Mouse (Mus musculus) liver, embryonic 16.5 days (tissue): ENCODE measurements around the gene Eif4ebp2. TPM values are rescaled to one million over a fixed set of nuclear protein-coding genes. Genes with fewer than 3 reads are reported as not detected.

Experiments
- ATAC-seq: fragments of 200-750 bp; cut with Nextera tagmentation; 2 replicates; pipeline ENCODE4 v1.8.0; 2017; ENCODE audit warnings: low read depth, mild to moderate bottlenecking, moderate number of reproducible peaks, moderate library complexity
- H3K27ac ChIP-seq: fragments of 300-500 bp; sonication (generic); 2 replicates; pipeline ENCODE4 v1.5.1; 2014; ENCODE audit warnings: mild to moderate bottlenecking, low read length
- H3K27me3 ChIP-seq: fragments of 300-500 bp; sonication (generic); 2 replicates; pipeline ENCODE4 v1.6.1; 2014; ENCODE audit warnings: low read depth, low read length, mixed read lengths; ENCODE audit not compliant: control insufficient read depth, insufficient read depth
- H3K36me3 ChIP-seq: fragments of 300-500 bp; sonication (generic); 2 replicates; pipeline ENCODE4 v1.6.1; 2014; ENCODE audit warnings: mild to moderate bottlenecking; ENCODE audit not compliant: control insufficient read depth, insufficient read depth
- H3K4me1 ChIP-seq: fragments of 300-500 bp; sonication (generic); 2 replicates; pipeline ENCODE4 v1.6.1; 2014; ENCODE audit warnings: low read depth, low read length, mixed read lengths; ENCODE audit not compliant: control insufficient read depth
- H3K4me2 ChIP-seq: fragments of 300-500 bp; sonication (generic); 2 replicates; pipeline ENCODE4 v1.6.1; 2014; ENCODE audit warnings: low read depth, low read length, mixed read lengths
- H3K4me3 ChIP-seq: fragments of 300-500 bp; sonication (generic); 2 replicates; pipeline ENCODE4 v1.5.1; 2014; ENCODE audit warnings: low read depth, mild to moderate bottlenecking, low read length
- H3K9ac ChIP-seq: fragments of 300-500 bp; sonication (generic); 2 replicates; pipeline ENCODE4 v1.6.1; 2014; ENCODE audit warnings: low read depth, low read length
- H3K9me3 ChIP-seq: fragments of 300-500 bp; sonication (generic); replicated peaks from 2 replicates; pipeline ENCODE4 v1.6.1; 2016; ENCODE audit warnings: low read length; ENCODE audit not compliant: control insufficient read depth
- WGBS: fragments of 180-500 bp; shearing (Covaris S2); extraction: QIAGEN DNeasy Blood & Tissue Kit; methylation state at CpG from one replicate; pipeline ENCODE4 v1.1.7; 2014; ENCODE audit not compliant: insufficient replicate concordance; 5-methylcytosine and 5-hydroxymethylcytosine counted together
- polyA plus RNA-seq: library from polyadenylated mRNA; unstranded; fragments of >200 nt; fragmentation: Nextera tagmentation; extraction: Ambion mirVana; gene quantifications from 2 replicates; pipeline ENCODE4 v1.2.1, GENCODE M21; 2015

Gene Eif4ebp2
- polyA plus RNA-seq, 1 experiment from 2014 or later = 39.4 TPM

DNA sequence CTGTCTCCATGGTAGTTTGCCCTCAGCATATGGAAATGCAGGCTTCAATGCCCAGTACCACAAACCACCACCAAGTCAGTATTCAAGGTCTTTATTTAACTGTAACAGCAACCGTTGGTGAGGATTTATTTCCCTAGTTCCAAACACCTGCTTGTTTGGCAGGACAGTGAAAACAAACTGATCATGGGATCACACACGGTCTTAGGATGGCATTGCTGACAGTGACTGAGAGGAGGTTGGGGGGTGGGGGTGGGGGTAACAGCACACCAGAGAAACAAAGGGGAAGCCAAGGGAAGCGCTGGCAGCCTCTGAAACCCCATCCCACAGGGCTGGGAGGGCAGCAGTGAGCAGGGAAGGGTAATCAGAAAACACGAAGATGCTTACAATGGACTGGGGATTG lies 24.0 kb downstream of the Eif4ebp2 start:
- Histone ChIP-seq H3K27ac (peak overlapping the region; percentile 21; the same call in 1 of the 2 replicates), H3K9me3 (no peaks in the 10 kb centered on the region), H3K4me3 (no peak overlapping the region), H3K36me3 (peaks cover 22% of the 10 kb centered on the region), H3K4me1 (peaks cover 4% of the 10 kb centered on the region), H3K9ac (no peak overlapping the region), H3K4me2 (no peak overlapping the region), H3K27me3 (no peaks in the 10 kb centered on the region)
- no peak for ATAC-seq
- 61% methylated on average over 4 of the region's 4 CpGs for WGBS

DNA sequence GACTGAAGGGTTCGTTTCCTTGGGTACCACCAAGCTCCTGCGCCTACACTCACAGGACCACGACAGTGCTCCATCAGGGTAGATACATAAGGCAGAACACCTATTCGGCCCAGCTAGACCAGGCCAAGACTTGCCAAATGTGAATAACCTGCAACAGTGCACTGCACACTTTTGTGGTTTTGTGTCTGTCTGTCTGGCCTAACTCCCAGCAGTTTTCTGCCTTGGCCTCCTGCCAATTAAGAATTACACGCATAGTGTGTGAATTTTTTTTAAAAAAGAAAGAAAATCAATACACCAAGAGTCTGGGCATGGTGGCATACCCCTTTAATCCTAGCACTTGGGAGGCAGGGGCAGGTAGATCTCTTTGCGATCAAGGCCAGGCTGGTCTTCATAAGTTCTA lies 24.5 kb downstream of the Eif4ebp2 start:
- no peaks in the 10 kb centered on the region for H3K27me3 ChIP-seq
- no peak overlapping the region for H3K9ac ChIP-seq
- no peaks in the 10 kb centered on the region for H3K9me3 ChIP-seq
- no peak overlapping the region for H3K4me3 ChIP-seq
- H3K36me3 ChIP-seq = peaks cover 17% of the 10 kb centered on the region
- H3K4me2 ChIP-seq = no peak overlapping the region
- WGBS = 76% methylated on average over 6 of the region's 6 CpGs
- peak overlapping the region; percentile 21; the same call in 1 of the 2 replicates for H3K27ac ChIP-seq
- peaks cover 4% of the 10 kb centered on the region for H3K4me1 ChIP-seq
- ATAC-seq = no peak

DNA sequence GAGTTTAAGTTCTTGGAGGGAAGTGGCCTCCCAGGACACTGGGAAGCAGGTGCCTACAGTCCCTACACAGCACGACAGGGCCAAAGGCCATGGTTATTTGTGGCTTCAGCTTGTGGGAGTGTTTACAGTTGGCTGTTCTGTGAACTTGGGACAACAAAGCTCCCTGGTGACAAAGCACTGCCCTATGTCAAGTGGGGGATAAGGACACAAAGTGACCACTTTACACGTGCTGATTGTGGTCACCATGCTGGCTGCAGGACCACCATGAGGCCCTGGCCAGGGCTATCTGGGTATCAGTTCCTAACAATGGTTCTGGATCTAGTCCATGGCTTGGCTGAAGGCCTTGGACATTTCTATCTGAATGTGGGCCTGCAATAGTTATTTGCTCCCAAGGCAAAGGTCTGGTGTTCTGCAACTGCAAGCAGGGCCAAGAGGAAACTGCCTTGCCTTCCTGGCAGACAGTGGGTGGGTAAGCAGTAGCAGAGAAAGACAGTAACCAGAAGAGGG lies 26.2 kb downstream of the Eif4ebp2 start:
- peak overlapping the region; percentile 84 for H3K27ac ChIP-seq
- peak; percentile 78 for ATAC-seq
- 38% methylated on average over 2 of the region's 2 CpGs for WGBS
- H3K4me2 ChIP-seq = no peak overlapping the region
- no peaks in the 10 kb centered on the region for H3K9me3 ChIP-seq
- no peaks in the 10 kb centered on the region for H3K27me3 ChIP-seq
- H3K9ac ChIP-seq = no peak overlapping the region
- no peak overlapping the region for H3K4me3 ChIP-seq
- peaks cover 11% of the 10 kb centered on the region for H3K36me3 ChIP-seq
- peaks cover 4% of the 10 kb centered on the region for H3K4me1 ChIP-seq

DNA sequence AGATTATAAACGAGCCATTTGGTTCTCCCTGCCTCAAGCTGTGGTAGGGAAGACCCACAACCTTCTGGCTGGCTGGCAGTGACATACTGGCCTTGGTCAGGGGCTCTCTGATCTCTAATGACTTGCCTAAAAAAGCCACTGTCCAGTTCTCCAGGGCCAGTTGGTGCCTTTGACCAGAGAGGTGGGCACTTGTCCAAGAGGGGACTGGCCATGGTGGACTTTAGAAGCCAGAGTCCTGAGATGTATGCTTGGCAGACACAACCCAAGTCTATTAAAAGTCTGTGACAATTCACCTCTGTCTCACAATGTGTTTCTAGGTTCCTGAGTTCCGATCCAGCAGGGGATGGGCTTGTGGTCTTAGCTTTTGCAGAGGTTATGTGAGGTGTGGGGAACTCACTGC lies 27.4 kb downstream of the Eif4ebp2 start:
- no peak for ATAC-seq
- H3K9me3 ChIP-seq = no peaks in the 10 kb centered on the region
- H3K4me2 ChIP-seq = no peak overlapping the region
- no peaks in the 10 kb centered on the region for H3K36me3 ChIP-seq
- H3K4me3 ChIP-seq = no peak overlapping the region
- peak overlapping the region; percentile 84 for H3K27ac ChIP-seq
- peaks cover 9% of the 10 kb centered on the region for H3K27me3 ChIP-seq
- peaks cover 4% of the 10 kb centered on the region for H3K4me1 ChIP-seq
- 46% methylated on average over 2 of the region's 2 CpGs for WGBS
- no peak overlapping the region; the same call in 1 of the 2 replicates for H3K9ac ChIP-seq

DNA sequence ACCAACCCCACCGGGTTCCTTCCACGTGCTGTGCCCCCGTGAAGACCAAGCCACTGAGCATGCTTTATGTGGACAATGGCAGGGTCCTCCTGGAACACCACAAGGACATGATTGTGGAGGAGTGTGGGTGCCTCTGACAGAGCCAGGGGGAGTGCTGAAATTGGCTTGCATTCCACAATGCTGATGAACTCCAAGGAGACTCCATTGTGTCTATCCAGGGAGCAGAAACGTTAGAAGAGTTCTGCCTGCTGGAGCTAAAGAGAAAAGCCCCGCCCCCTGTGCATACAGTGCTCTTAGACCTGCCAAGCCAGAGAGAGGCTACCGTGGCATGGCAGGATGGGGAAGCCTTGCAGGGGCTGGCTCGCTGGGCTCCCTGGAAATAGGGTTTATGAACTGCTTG lies 28.0 kb downstream of the Eif4ebp2 start:
- H3K27ac ChIP-seq = 0 out of 2 replicates have a peak overlapping the region, but pooled peaks have one; percentile 22
- ATAC-seq = no peak

DNA sequence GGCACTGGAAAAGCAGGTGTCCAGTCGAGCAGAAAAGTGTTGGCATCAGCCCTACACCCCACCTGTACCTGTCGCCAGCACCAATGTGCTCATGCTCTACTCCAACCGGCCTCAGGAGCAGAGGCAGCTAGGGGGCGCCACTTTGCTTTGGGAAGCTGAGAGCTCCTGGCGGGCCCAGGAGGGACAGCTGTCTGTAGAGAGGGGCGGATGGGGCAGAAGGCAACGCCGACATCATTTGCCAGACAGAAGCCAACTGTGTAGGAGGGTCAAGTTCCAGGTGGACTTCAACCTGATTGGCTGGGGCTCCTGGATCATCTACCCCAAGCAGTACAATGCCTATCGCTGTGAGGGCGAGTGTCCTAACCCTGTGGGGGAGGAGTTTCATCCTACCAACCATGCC lies 29.2 kb downstream of the Eif4ebp2 start:
- H3K4me1 ChIP-seq = peaks cover 9% of the 10 kb centered on the region
- H3K9ac ChIP-seq = no peak overlapping the region
- no peak overlapping the region for H3K4me3 ChIP-seq
- ATAC-seq = peak; percentile 19
- H3K27ac ChIP-seq = no peak overlapping the region
- H3K36me3 ChIP-seq = no peaks in the 10 kb centered on the region
- peaks cover 26% of the 10 kb centered on the region for H3K27me3 ChIP-seq
- WGBS = 52% methylated on average over 10 of the region's 10 CpGs
- H3K4me2 ChIP-seq = no peak overlapping the region
- no peaks in the 10 kb centered on the region for H3K9me3 ChIP-seq

More for the DNA sequence above, 28.0 kb downstream of the Eif4ebp2 start:
- H3K36me3 ChIP-seq = no peaks in the 10 kb centered on the region
- H3K9me3 ChIP-seq = no peaks in the 10 kb centered on the region
- H3K4me2 ChIP-seq = no peak overlapping the region
- no peak overlapping the region; the same call in 1 of the 2 replicates for H3K9ac ChIP-seq
- peaks cover 4% of the 10 kb centered on the region for H3K4me1 ChIP-seq
- H3K4me3 ChIP-seq = no peak overlapping the region
- 16% methylated on average over 7 of the region's 7 CpGs for WGBS
- peaks cover 14% of the 10 kb centered on the region for H3K27me3 ChIP-seq

DNA sequence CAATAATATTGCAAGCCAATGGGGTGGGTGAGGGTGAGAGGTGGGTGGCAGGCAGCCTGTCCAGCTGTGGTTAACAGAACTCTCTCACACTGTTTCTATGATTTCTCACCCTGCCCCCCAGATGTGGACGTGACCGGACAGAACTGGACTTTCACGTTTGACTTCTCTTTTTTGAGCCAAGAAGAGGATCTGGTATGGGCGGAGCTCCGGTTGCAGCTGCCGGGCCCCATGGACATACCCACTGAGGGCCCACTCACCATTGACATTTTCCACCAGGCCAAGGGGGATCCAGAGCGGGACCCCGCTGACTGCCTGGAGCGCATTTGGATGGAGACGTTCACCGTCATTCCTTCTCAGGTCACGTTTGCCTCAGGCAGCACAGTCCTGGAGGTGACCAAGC lies 29.6 kb downstream of the Eif4ebp2 start:
- Histone ChIP-seq H3K27me3 (peaks cover 31% of the 10 kb centered on the region), H3K4me3 (no peak overlapping the region), H3K4me1 (peaks cover 9% of the 10 kb centered on the region), H3K27ac (no peak overlapping the region), H3K9me3 (no peaks in the 10 kb centered on the region), H3K9ac (no peak overlapping the region), H3K4me2 (no peak overlapping the region), H3K36me3 (no peaks in the 10 kb centered on the region)
- ATAC-seq = no peak
- 52% methylated on average over 12 of the region's 12 CpGs for WGBS

DNA sequence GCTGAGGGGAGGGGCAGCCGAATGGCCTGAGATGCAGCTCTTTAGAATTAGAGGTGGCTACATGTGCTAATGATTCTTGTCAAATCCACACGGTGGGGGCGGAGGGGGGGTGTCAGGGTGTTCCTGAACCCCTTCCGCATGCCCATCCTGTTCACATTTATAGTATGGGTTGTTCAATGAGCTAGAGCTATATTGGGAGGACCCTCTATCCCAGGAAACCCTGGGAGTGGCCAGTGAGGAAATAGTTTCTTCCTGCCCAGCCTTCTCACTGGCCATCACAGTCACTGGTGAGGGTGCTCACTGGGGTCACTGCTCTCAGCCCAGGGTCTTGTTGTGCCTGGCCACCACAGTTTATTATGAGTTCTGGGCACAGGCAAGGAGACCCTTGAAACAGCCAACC lies 32.5 kb downstream of the Eif4ebp2 start:
- no peaks in the 10 kb centered on the region for H3K9me3 ChIP-seq
- no peaks in the 10 kb centered on the region for H3K36me3 ChIP-seq
- WGBS = 43% methylated on average over 4 of the region's 4 CpGs
- H3K4me3 ChIP-seq = no peak overlapping the region
- peaks cover 42% of the 10 kb centered on the region for H3K27me3 ChIP-seq
- no peak overlapping the region for H3K27ac ChIP-seq
- no peak overlapping the region for H3K9ac ChIP-seq
- H3K4me1 ChIP-seq = peaks cover 11% of the 10 kb centered on the region
- no peak overlapping the region for H3K4me2 ChIP-seq
- ATAC-seq = no peak

DNA sequence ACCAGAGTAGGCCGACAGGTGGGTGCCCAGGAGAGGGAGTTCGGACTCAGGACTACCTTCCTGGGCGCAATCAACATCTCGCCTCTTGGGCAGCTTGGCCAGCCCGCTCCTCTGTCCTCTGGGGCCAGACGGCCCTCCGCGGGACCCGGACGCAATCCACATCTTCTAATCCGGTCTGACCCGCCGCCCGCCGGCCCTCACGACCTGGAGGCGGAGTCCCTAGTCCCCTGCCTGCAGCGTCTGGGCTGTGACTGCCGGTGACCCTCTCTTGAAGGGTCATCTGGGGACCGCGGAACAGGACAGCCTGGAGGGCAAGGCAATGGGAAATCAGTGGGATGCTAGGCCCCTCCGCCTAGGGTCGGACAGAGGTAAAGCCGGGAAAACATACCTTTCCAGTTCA lies 33.3 kb downstream of the Eif4ebp2 start:
- Histone ChIP-seq H3K4me2 (peak overlapping the region; percentile 60; the same call in 1 of the 2 replicates), H3K27me3 (peaks cover 42% of the 10 kb centered on the region), H3K4me3 (no peak overlapping the region)

More for the DNA sequence above, 33.3 kb downstream of the Eif4ebp2 start:
- no peak for ATAC-seq
- H3K9ac ChIP-seq = no peak overlapping the region
- H3K9me3 ChIP-seq = no peaks in the 10 kb centered on the region
- no peak overlapping the region for H3K27ac ChIP-seq
- H3K36me3 ChIP-seq = no peaks in the 10 kb centered on the region
- peaks cover 8% of the 10 kb centered on the region for H3K4me1 ChIP-seq
- 9% methylated on average over 20 of the region's 24 CpGs for WGBS
